Mouse (Mus musculus) cerebellum, adult 2 months (tissue): ENCODE data around the gene Arl6ip5. TPM values are rescaled to one million over a fixed set of nuclear protein-coding genes. Genes with fewer than 3 reads are reported as not detected.
"Not testable (repeated sequence)": the region's sequence is repeated elsewhere in the genome, so short reads cannot be mapped to it uniquely, and the experiment has no call there.

Experiments
- DNase-seq, 2 experiments: peaks; one replicate each; pipeline ENCODE4 v3.0.0; 2021
- H3K27ac ChIP-seq: fragments of 200-500 bp; 2 replicates; pipeline ENCODE4 v1.5.1; 2012; ENCODE audit warnings: low read length, control low read depth, inconsistent platforms; ENCODE audit not compliant: insufficient read depth
- H3K27me3 ChIP-seq: fragments of 200-500 bp; 2 replicates; pipeline ENCODE4 v1.6.1; 2012; ENCODE audit warnings: inconsistent platforms, mild to moderate bottlenecking, low read length, moderate library complexity; ENCODE audit not compliant: control insufficient read depth, insufficient read depth
- H3K4me1 ChIP-seq: fragments of 200-500 bp; 2 replicates; pipeline ENCODE4 v1.6.1; 2011; ENCODE audit warnings: low read length; ENCODE audit not compliant: control insufficient read depth, insufficient read depth
- H3K4me3 ChIP-seq: fragments of 200-500 bp; replicated peaks from 2 replicates; pipeline ENCODE3; 2011; ENCODE audit warnings: mild to moderate bottlenecking, low read depth, low read length, control low read depth; ENCODE audit not compliant: insufficient read depth
- CTCF ChIP-seq: fragments of 200-500 bp; IDR thresholded peaks from 2 replicates; pipeline ENCODE4 v1.5.1; 2011; ENCODE audit warnings: low read depth, mild to moderate bottlenecking, control low read depth, low read length, moderate library complexity, borderline replicate concordance; ENCODE audit not compliant: insufficient read depth
- POLR2A ChIP-seq: fragments of 200-500 bp; IDR thresholded peaks from 2 replicates; pipeline ENCODE4 v1.6.1; 2011; ENCODE audit warnings: low read length, control low read depth, borderline replicate concordance; ENCODE audit not compliant: insufficient read depth
- WGBS: fragments of 180-500 bp; shearing (Covaris S2); methylation state at CpG from one replicate; pipeline ENCODE4 v1.1.7; 2018; 5-methylcytosine and 5-hydroxymethylcytosine counted together
- polyA plus RNA-seq: library from polyadenylated mRNA; depleted of rRNA; stranded (reverse); fragments of >200 nt; gene quantifications from 2 replicates; pipeline ENCODE4 v1.2.3, GENCODE M21; 2012

The Arl6ip5 gene
- polyA plus RNA-seq, 1 experiment = 179 TPM

- Histone ChIP-seq H3K27ac (no peak overlapping the region), H3K4me3 (no peak overlapping the region), H3K4me1 (no peaks in the 10 kb centered on the region), H3K27me3 (no peaks in the 10 kb centered on the region)
- no peak for DNase-seq
- WGBS = 77% methylated on average over 5 of the region's 5 CpGs
- TF ChIP-seq CTCF (no peak), POLR2A (no peak)
Measured at GRCm38 (mm10) chr6:97252086-97252485, 41.6 kb downstream of the Arl6ip5 start.

DNA sequence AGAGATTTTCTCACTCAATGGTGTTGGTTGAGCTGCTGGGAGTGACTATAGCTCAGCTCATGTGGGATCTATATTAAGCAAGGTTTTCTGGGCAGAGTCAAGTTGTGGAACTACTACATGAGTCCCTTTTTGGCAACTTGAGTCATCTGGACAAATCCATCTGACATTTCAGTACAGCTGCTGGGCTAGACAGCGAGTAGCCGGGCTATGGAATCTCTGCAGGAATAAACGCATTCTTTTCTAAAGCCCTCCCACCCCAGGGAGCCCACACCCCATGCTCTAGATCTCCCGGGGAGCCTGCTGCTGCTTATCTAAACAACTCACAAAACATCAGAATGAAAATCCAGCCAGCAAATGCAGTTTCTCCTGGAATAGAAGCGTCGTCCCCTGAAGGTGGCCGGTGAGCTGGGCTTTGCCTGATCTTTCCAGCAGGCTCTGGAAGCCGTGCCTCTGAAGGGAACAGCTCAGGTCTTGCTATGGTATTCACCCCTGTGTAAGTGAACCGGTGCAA is 42.3 kb downstream of the Arl6ip5 start, which contains the start of gene Lmod3:
TSS of gene Lmod3 (minus strand) at position 49 of the 511 bp plus-strand sequence.
- TF ChIP-seq CTCF = no peak
- TF ChIP-seq POLR2A = no peak
- no peak for DNase-seq
- Histone ChIP-seq H3K27me3 (no peaks in the 10 kb centered on the region), H3K27ac (no peak within 1 kb of the TSS), H3K4me1 (no peaks in the 10 kb centered on the region), H3K4me3 (no peak within 1 kb of the TSS)
- 39% methylated on average over 9 of the region's 9 CpGs for WGBS

DNA sequence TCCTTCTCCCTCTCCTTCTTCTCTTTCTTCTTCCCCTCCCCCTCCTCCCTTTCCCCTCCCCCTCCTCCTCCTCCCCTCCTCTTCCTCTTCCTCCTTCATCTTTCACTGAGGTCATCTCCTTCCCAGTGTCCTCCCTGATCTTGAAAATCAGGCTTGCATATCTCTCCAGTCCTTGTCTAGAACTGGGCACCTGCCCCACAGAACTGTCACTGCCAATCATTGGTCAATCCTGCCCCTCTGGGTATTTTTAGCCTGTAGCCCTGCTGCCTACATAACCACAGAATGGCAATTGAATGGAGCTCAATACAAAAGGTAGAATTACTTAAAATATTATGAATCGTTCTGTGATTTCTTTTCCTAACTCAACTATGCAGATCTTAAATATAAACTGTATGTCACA is 48.0 kb downstream of the Arl6ip5 start:
- TF ChIP-seq POLR2A (no peak), CTCF (no peak)
- Histone ChIP-seq H3K27ac (no peak overlapping the region), H3K4me1 (no peaks in the 10 kb centered on the region), H3K27me3 (no peaks in the 10 kb centered on the region), H3K4me3 (no peak overlapping the region)
- 96% methylated on average over 1 of the region's 1 CpGs for WGBS
- DNase-seq = no peak

GRCm38 (mm10) chr6:97259926-97260325 is 49.4 kb downstream of the Arl6ip5 start:
- not testable (repeated sequence) for H3K4me1 ChIP-seq, DNase-seq, H3K4me3 ChIP-seq, H3K27me3 ChIP-seq, H3K27ac ChIP-seq
- 86% methylated on average over 2 of the region's 2 CpGs for WGBS

DNA sequence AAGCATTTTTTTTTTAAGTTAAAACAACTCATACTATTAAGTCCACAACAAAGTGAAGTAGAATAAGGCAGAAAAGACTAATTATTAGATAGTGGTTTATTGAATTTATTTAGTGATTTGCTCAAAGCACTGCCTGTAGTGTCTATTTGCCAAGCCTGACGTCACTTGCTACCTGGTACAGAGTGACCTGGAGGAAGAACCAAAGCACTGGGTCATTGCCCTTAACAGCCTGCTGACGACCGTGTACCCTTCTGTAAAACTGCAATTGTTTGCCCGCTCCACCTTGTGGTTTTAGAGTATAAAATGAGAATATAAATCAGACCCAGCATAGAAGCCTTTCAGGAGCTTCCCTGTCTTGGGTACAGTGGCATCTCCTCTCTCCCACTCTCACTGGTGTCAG is 51.7 kb downstream of the Arl6ip5 start:
- H3K4me3 ChIP-seq = no peak overlapping the region
- TF ChIP-seq CTCF (no peak), POLR2A (no peak)
- DNase-seq = no peak
- H3K27me3 ChIP-seq = no peaks in the 10 kb centered on the region
- WGBS = 76% methylated on average over 4 of the region's 4 CpGs
- no peaks in the 10 kb centered on the region for H3K4me1 ChIP-seq
- H3K27ac ChIP-seq = no peak overlapping the region

- H3K4me1 ChIP-seq, H3K27me3 ChIP-seq, DNase-seq, H3K4me3 ChIP-seq, H3K27ac ChIP-seq: not testable (repeated sequence)
Measured at GRCm38 (mm10) chr6:97263750-97264149, 53.3 kb downstream of the Arl6ip5 start.

- H3K27ac ChIP-seq = no peak overlapping the region
- no peak for DNase-seq
- no peaks in the 10 kb centered on the region for H3K4me1 ChIP-seq
- no peaks in the 10 kb centered on the region for H3K27me3 ChIP-seq
- TF ChIP-seq POLR2A (no peak), CTCF (no peak)
- WGBS = 93% methylated on average over 8 of the region's 8 CpGs
- H3K4me3 ChIP-seq = no peak overlapping the region
Measured at GRCm38 (mm10) chr6:97265240-97265639, 54.8 kb downstream of the Arl6ip5 start.

- H3K27me3 ChIP-seq = no peaks in the 10 kb centered on the region
- TF ChIP-seq POLR2A (no peak), CTCF (no peak)
- no peak for DNase-seq
- no peak overlapping the region for H3K27ac ChIP-seq
- H3K4me1 ChIP-seq = no peaks in the 10 kb centered on the region
- H3K4me3 ChIP-seq = no peak overlapping the region
- WGBS = 88% methylated on average over 3 of the region's 3 CpGs
Measured at GRCm38 (mm10) chr6:97265705-97266104, 55.2 kb downstream of the Arl6ip5 start.

GRCm38 (mm10) chr6:97266661-97267060 is 56.2 kb downstream of the Arl6ip5 start:
- Histone ChIP-seq H3K4me3 (no peak overlapping the region), H3K27ac (no peak overlapping the region), H3K4me1 (no peaks in the 10 kb centered on the region), H3K27me3 (no peaks in the 10 kb centered on the region)
- 82% methylated on average over 4 of the region's 4 CpGs for WGBS
- TF ChIP-seq CTCF = no peak
- no peak for TF ChIP-seq POLR2A
- no peak for DNase-seq
